Mouse (Mus musculus) intestine, postnatal 0 days (tissue): Measurements from ENCODE around the gene Hdgfl2. TPM values are rescaled to one million over a fixed set of nuclear protein-coding genes. Genes with fewer than 3 reads are reported as not detected.

Experiments used
- ATAC-seq: fragments of 200-750 bp; cut with Nextera tagmentation; 2 replicates; pipeline ENCODE4 v1.8.0; 2017; ENCODE audit warnings: mild to moderate bottlenecking, moderate TSS enrichment, moderate library complexity
- H3K27ac ChIP-seq: fragments of 300-500 bp; sonication (generic); 2 replicates; pipeline ENCODE4 v1.5.1; 2014; ENCODE audit warnings: mild to moderate bottlenecking, low read depth, low read length, moderate library complexity
- H3K27me3 ChIP-seq: fragments of 300-500 bp; sonication (generic); replicated peaks from 2 replicates; pipeline ENCODE4 v1.6.1; 2014; ENCODE audit warnings: low read length, mixed read lengths; ENCODE audit not compliant: control insufficient read depth, insufficient read depth
- H3K36me3 ChIP-seq: fragments of 300-500 bp; sonication (generic); 2 replicates; pipeline ENCODE4 v1.6.1; 2014; ENCODE audit warnings: mild to moderate bottlenecking, moderate library complexity; ENCODE audit not compliant: control insufficient read depth, insufficient read depth
- H3K4me1 ChIP-seq: fragments of 300-500 bp; sonication (generic); replicated peaks from 2 replicates; pipeline ENCODE4 v1.6.1; 2014; ENCODE audit warnings: antibody characterized with exemption, low read length, mixed read lengths; ENCODE audit not compliant: control insufficient read depth, insufficient read depth
- H3K4me2 ChIP-seq: fragments of 300-500 bp; sonication (generic); replicated peaks from 2 replicates; pipeline ENCODE4 v1.6.1; 2014; ENCODE audit warnings: low read depth, mild to moderate bottlenecking, moderate library complexity
- H3K4me3 ChIP-seq: fragments of 300-500 bp; sonication (generic); 2 replicates; pipeline ENCODE4 v1.5.1; 2014; ENCODE audit warnings: low read depth, low read length
- H3K9ac ChIP-seq: fragments of 300-500 bp; sonication (generic); 2 replicates; pipeline ENCODE4 v1.6.1; 2014; ENCODE audit warnings: mild to moderate bottlenecking, low read depth, low read length
- H3K9me3 ChIP-seq: fragments of 300-500 bp; sonication (generic); 2 replicates; pipeline ENCODE4 v1.6.1; 2016; ENCODE audit warnings: mixed run types; ENCODE audit not compliant: control insufficient read depth
- CTCF ChIP-seq: sonication (generic); IDR thresholded peaks from 2 replicates; pipeline ENCODE4 v1.5.1; 2016; ENCODE audit warnings: low read depth, mild to moderate bottlenecking, control low read depth, antibody characterized with exemption, moderate library complexity
- WGBS: fragments of 180-500 bp; shearing (Covaris S2); extraction: QIAGEN DNeasy Blood & Tissue Kit; methylation state at CpG from one replicate; pipeline ENCODE4 v1.1.7; 2014; 5-methylcytosine and 5-hydroxymethylcytosine counted together
- polyA plus RNA-seq: library from polyadenylated mRNA; unstranded; fragments of >200 nt; fragmentation: Nextera tagmentation; extraction: Ambion mirVana; gene quantifications from 2 replicates; pipeline ENCODE4 v1.2.1, GENCODE M21; 2015

Gene Hdgfl2
- polyA plus RNA-seq, 1 experiment from 2014 or later = 25.9 TPM

DNA sequence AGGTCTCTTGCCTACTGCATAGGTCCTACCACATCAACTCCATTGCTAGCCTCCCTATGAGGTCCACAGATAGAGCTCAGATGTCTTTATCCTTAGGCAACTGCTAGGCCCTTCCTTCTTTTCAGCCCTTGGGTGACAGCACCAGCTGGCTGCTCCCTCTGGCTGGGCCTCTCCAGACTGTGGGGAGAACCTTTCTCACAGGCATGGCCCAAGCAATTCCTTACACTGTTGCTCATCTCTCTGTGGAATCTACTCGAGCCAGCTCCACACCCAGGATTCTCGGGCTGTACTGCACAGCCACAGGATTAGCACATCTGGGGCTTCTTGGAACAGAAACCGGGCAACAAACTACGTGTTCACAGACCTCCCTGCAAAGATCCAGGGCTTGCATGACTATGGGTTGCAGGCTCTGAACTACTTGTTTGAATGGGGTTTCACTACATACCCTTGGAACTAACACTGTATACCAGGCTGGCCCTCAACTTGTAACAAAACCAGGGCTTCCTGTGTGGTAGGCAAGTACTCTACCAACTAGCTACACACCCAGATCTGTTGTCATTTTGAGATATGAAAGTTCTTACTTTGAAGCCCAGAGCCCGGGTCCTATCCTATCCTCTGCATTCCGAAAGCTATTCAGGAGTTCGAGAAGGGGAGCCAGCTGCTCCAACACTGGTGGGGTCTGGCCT, 45.3 kb upstream of the Hdgfl2 start:
- WGBS = 74% methylated on average over 7 of the region's 7 CpGs
- H3K27me3 ChIP-seq = no peaks in the 10 kb centered on the region
- ATAC-seq = no peak
- H3K9me3 ChIP-seq = no peaks in the 10 kb centered on the region
- H3K9ac ChIP-seq = no peak overlapping the region
- no peak for TF ChIP-seq CTCF
- H3K4me1 ChIP-seq = peaks cover 10% of the 10 kb centered on the region
- peak overlapping the region; percentile 87; the same call in 1 of the 2 replicates for H3K27ac ChIP-seq
- H3K4me2 ChIP-seq = peak overlapping the region; percentile 70
- H3K4me3 ChIP-seq = no peak overlapping the region
- H3K36me3 ChIP-seq = peaks cover 9% of the 10 kb centered on the region; the same call in 1 of the 2 replicates

GRCm38 (mm10) chr17:56034726-56035100, 44.7 kb upstream of the Hdgfl2 start:
- WGBS = 84% methylated on average over 6 of the region's 6 CpGs
- peaks cover 9% of the 10 kb centered on the region; the same call in 1 of the 2 replicates for H3K36me3 ChIP-seq
- H3K4me2 ChIP-seq = peak overlapping the region; percentile 70
- TF ChIP-seq CTCF = no peak
- peak overlapping the region; percentile 87 for H3K27ac ChIP-seq
- ATAC-seq = no peak
- H3K9ac ChIP-seq = 0 out of 2 replicates have a peak overlapping the region, but pooled peaks have one; percentile 23
- no peaks in the 10 kb centered on the region for H3K9me3 ChIP-seq
- H3K27me3 ChIP-seq = no peaks in the 10 kb centered on the region
- peaks cover 10% of the 10 kb centered on the region for H3K4me1 ChIP-seq
- no peak overlapping the region for H3K4me3 ChIP-seq

GRCm38 (mm10) chr17:56035216-56035615, 44.2 kb upstream of the Hdgfl2 start:
- H3K9ac ChIP-seq = peak overlapping the region; percentile 90; the same call in 1 of the 2 replicates
- H3K4me1 ChIP-seq = peaks cover 10% of the 10 kb centered on the region
- H3K36me3 ChIP-seq = peaks cover 8% of the 10 kb centered on the region; the same call in 1 of the 2 replicates
- WGBS = 58% methylated on average over 4 of the region's 4 CpGs
- H3K27me3 ChIP-seq = no peaks in the 10 kb centered on the region
- TF ChIP-seq CTCF = no peak
- no peak overlapping the region for H3K27ac ChIP-seq
- H3K4me2 ChIP-seq = peak overlapping the region; percentile 70
- ATAC-seq = no peak
- H3K4me3 ChIP-seq = peak overlapping the region; percentile 80
- H3K9me3 ChIP-seq = no peaks in the 10 kb centered on the region

GRCm38 (mm10) chr17:56036176-56036900, 43.1 kb upstream of the Hdgfl2 start, which contains the start of gene Sh3gl1:
TSS of gene Sh3gl1 (minus strand) at chr17:56036635.
- Histone ChIP-seq H3K9me3 (no peaks in the 10 kb centered on the region), H3K4me1 (peaks cover 16% of the 10 kb centered on the region), H3K27ac (peak within 1 kb of the TSS; percentile 90), H3K9ac (peak within 1 kb of the TSS; percentile 90), H3K4me3 (peak within 1 kb of the TSS; percentile 80), H3K4me2 (peak within 1 kb of the TSS; percentile 70), H3K36me3 (peaks cover 5% of the 10 kb centered on the region; the same call in 1 of the 2 replicates), H3K27me3 (no peaks in the 10 kb centered on the region)
- peak; percentile 86 for ATAC-seq
- peak; percentile 100 for TF ChIP-seq CTCF
- WGBS = under 1% methylated on average over 74 of the region's 74 CpGs

- TF ChIP-seq CTCF = no peak
- H3K9me3 ChIP-seq = no peaks in the 10 kb centered on the region
- peak overlapping the region; percentile 70 for H3K4me2 ChIP-seq
- no peak overlapping the region for H3K27ac ChIP-seq
- H3K9ac ChIP-seq = no peak overlapping the region
- 36% methylated on average over 13 of the region's 13 CpGs for WGBS
- H3K4me1 ChIP-seq = peaks cover 16% of the 10 kb centered on the region
- no peak for ATAC-seq
- H3K4me3 ChIP-seq = peak overlapping the region; percentile 80
- no peaks in the 10 kb centered on the region for H3K27me3 ChIP-seq
- H3K36me3 ChIP-seq = peaks cover 5% of the 10 kb centered on the region; the same call in 1 of the 2 replicates
These were observed 42.5 kb upstream of the Hdgfl2 start for GRCm38 (mm10) chr17:56036901-56037287.

DNA sequence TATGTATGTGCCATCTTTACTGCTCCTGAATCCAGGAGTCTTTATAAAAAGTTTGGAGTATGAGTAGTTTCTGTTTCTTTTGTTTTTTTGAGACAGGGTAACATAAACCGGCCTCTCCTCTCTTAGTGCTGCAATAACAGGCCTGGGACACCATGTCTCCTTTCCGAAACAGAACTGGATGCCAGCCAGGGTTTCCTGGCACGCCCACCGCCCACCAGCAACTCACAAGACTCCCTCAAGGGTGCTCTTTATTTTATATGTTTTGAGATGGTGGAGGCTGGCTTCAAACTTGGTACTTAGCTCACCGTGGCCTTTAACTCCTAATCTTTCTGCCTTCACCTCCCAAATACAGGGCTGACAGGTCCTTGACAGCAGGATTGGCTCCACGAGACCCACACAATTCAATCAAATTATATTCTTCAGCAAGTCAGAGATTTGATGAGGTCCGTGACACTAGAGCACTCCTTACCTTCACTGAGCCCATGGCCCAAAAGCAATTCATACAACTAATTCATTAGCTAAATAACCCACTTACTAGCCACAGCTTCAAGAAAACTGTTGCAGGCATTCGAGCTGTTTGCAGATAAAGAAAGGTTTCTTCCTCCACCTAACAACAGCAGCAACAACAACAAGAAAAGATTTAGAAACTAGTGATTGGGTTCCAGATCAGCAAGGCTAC, 40.7 kb upstream of the Hdgfl2 start:
- no peak for TF ChIP-seq CTCF
- ATAC-seq = no peak
- H3K36me3 ChIP-seq = peaks cover 3% of the 10 kb centered on the region; the same call in 1 of the 2 replicates
- H3K4me3 ChIP-seq = no peak overlapping the region
- H3K27me3 ChIP-seq = no peaks in the 10 kb centered on the region
- H3K9me3 ChIP-seq = no peaks in the 10 kb centered on the region
- H3K4me1 ChIP-seq = peaks cover 11% of the 10 kb centered on the region; the same call in 1 of the 2 replicates
- WGBS = 87% methylated on average over 8 of the region's 8 CpGs
- H3K4me2 ChIP-seq = no peak overlapping the region
- 0 out of 2 replicates have a peak overlapping the region, but pooled peaks have one; percentile 2 for H3K9ac ChIP-seq
- no peak overlapping the region for H3K27ac ChIP-seq
